Mouse (Mus musculus) CH12.LX (cell line): ENCODE data around the gene Tekt3. TPM values are rescaled to one million over a fixed set of nuclear protein-coding genes. Genes with fewer than 3 reads are reported as not detected.

Experiments
- DNase-seq: peaks from one replicate; pipeline ENCODE4 v3.0.0-alpha.2; 2013; ENCODE audit errors: extremely low read depth
- H3K27ac ChIP-seq: 2 replicates; pipeline ENCODE4 v1.5.1; 2012; ENCODE audit warnings: low read depth, mild to moderate bottlenecking, control low read depth, moderate library complexity; ENCODE audit not compliant: insufficient read depth
- H3K27me3 ChIP-seq: replicated peaks from 2 replicates; pipeline ENCODE3; 2012; ENCODE audit warnings: inconsistent platforms
- H3K36me3 ChIP-seq, 2 experiments: replicated peaks in 1 of 2; 2 replicates each; pipeline versions ENCODE3 to v1.6.1; 2012; ENCODE audit warnings: inconsistent platforms in 1 of 2, low read length in 1 of 2, mild to moderate bottlenecking in 1 of 2, mixed read lengths in 1 of 2, moderate library complexity in 1 of 2; ENCODE audit not compliant: control insufficient read depth in 1 of 2, insufficient read depth in 1 of 2
- H3K4me1 ChIP-seq, 2 experiments: 2 replicates each; pipeline ENCODE4 v1.6.1; 2012; ENCODE audit warnings: inconsistent platforms in 1 of 2, moderate library complexity in 1 of 2; ENCODE audit not compliant: insufficient read depth in 2 of 2, control insufficient read depth in 1 of 2
- H3K4me2 ChIP-seq: 2 replicates; pipeline ENCODE4 v1.6.1; 2012; ENCODE audit warnings: low read depth, mild to moderate bottlenecking, control low read depth; ENCODE audit not compliant: poor library complexity, insufficient read depth, severe bottlenecking
- H3K4me3 ChIP-seq, 3 experiments: fragments of 150-350 bp in 1 of 3; sonication (generic) in 1 of 3; replicated peaks in 1 of 3; 2 replicates each; pipeline versions ENCODE3 to v1.5.1; 2011 to 2012; ENCODE audit warnings: low read depth in 2 of 3, low read length in 2 of 3, mild to moderate bottlenecking in 2 of 3, moderate library complexity in 2 of 3, control low read depth in 1 of 3, improper control_type of control experiment in 1 of 3, inconsistent platforms in 1 of 3, mixed read lengths in 1 of 3; ENCODE audit not compliant: poor library complexity in 1 of 3
- H3K79me2 ChIP-seq: replicated peaks from 2 replicates; pipeline ENCODE4 v1.6.1; 2012; ENCODE audit warnings: mild to moderate bottlenecking, moderate library complexity; ENCODE audit not compliant: control insufficient read depth, poor library complexity, insufficient read depth, severe bottlenecking; ENCODE audit errors: extremely low read depth
- H3K9ac ChIP-seq: 2 replicates; pipeline ENCODE4 v1.6.1; 2012; ENCODE audit warnings: low read depth, mild to moderate bottlenecking, control low read depth, moderate library complexity; ENCODE audit not compliant: insufficient read depth
- H3K9me3 ChIP-seq: replicated peaks from 2 replicates; pipeline ENCODE3; 2012; ENCODE audit warnings: low read length, inconsistent platforms, mixed read lengths
- BHLHE40 ChIP-seq: IDR thresholded peaks from 2 replicates; pipeline ENCODE4 v1.6.1; 2011; ENCODE audit warnings: mild to moderate bottlenecking, low read depth, low read length, improper control_type of control experiment
- CHD1 ChIP-seq: IDR thresholded peaks from 2 replicates; pipeline ENCODE4 v1.6.1; 2012; ENCODE audit warnings: low read depth, low read length, improper control_type of control experiment, inconsistent platforms
- CHD2 ChIP-seq: IDR thresholded peaks from 2 replicates; pipeline ENCODE4 v1.6.1; 2011; ENCODE audit warnings: low read length, improper control_type of control experiment
- CTCF ChIP-seq, 2 experiments: IDR thresholded peaks in 1 of 2; conservative IDR thresholded peaks in 1 of 2; 2 replicates each; pipeline ENCODE4 v1.5.1; 2011 to 2012; ENCODE audit warnings: low read depth in 2 of 2, low read length in 2 of 2, improper control_type of control experiment in 1 of 2, inconsistent platforms in 1 of 2, mild to moderate bottlenecking in 1 of 2, moderate library complexity in 1 of 2
- E2F4 ChIP-seq: IDR thresholded peaks from 2 replicates; pipeline ENCODE4 v1.6.1; 2011; ENCODE audit warnings: low read depth, low read length, improper control_type of control experiment; ENCODE audit not compliant: insufficient replicate concordance
- HCFC1 ChIP-seq: IDR thresholded peaks from 2 replicates; pipeline ENCODE4 v1.6.1; 2012; ENCODE audit warnings: low read depth, mild to moderate bottlenecking, inconsistent platforms, low read length, improper control_type of control experiment
- IRF4 ChIP-seq: IDR thresholded peaks from 2 replicates; pipeline ENCODE4 v1.6.1; 2014; ENCODE audit warnings: low read depth, mild to moderate bottlenecking, inconsistent platforms, low read length, improper control_type of control experiment
- JUND ChIP-seq: conservative IDR thresholded peaks from 2 replicates; pipeline ENCODE4 v1.6.1; 2011; ENCODE audit warnings: low read depth, low read length, improper control_type of control experiment
- KAT2A ChIP-seq: IDR thresholded peaks from 2 replicates; pipeline ENCODE4 v1.6.1; 2012; ENCODE audit warnings: low read length, improper control_type of control experiment, inconsistent platforms; ENCODE audit not compliant: insufficient replicate concordance
- MEF2A ChIP-seq: IDR thresholded peaks from 2 replicates; pipeline ENCODE4 v1.6.1; 2014; ENCODE audit warnings: low read depth, mild to moderate bottlenecking, inconsistent platforms, low read length, improper control_type of control experiment, borderline replicate concordance
- NELFE ChIP-seq: IDR thresholded peaks from 2 replicates; pipeline ENCODE4 v1.6.1; 2011; ENCODE audit warnings: low read depth, low read length, improper control_type of control experiment
- PAX5 ChIP-seq: IDR thresholded peaks from 2 replicates; pipeline ENCODE4 v1.6.1; 2012; ENCODE audit warnings: low read length, inconsistent platforms, mixed read lengths
- POLR2A ChIP-seq: IDR thresholded peaks from 2 replicates; pipeline ENCODE4 v1.6.1; 2011; ENCODE audit warnings: low read depth, mild to moderate bottlenecking, improper control_type of control experiment, low read length
- POLR2AphosphoS2 ChIP-seq: IDR thresholded peaks from 2 replicates; pipeline ENCODE4 v1.6.1; 2011; ENCODE audit warnings: low read depth, low read length, improper control_type of control experiment
- RAD21 ChIP-seq: IDR thresholded peaks from 2 replicates; pipeline ENCODE4 v1.6.1; 2011; ENCODE audit warnings: low read depth, mild to moderate bottlenecking, low read length, improper control_type of control experiment, moderate library complexity
- RCOR1 ChIP-seq: conservative IDR thresholded peaks from 2 replicates; pipeline ENCODE4 v1.6.1; 2012; ENCODE audit warnings: low read depth, mild to moderate bottlenecking, inconsistent platforms, low read length, improper control_type of control experiment
- SIN3A ChIP-seq: IDR thresholded peaks from 2 replicates; pipeline ENCODE4 v1.6.1; 2012; ENCODE audit warnings: low read length, improper control_type of control experiment, inconsistent platforms
- TBP ChIP-seq: conservative IDR thresholded peaks from 2 replicates; pipeline ENCODE4 v1.6.1; 2011; ENCODE audit warnings: low read depth, low read length, improper control_type of control experiment
- TCF12 ChIP-seq: IDR thresholded peaks from 2 replicates; pipeline ENCODE4 v1.6.1; 2014; ENCODE audit warnings: low read depth, mild to moderate bottlenecking, inconsistent platforms, low read length, improper control_type of control experiment
- UBTF ChIP-seq: IDR thresholded peaks from 2 replicates; pipeline ENCODE4 v1.6.1; 2012; ENCODE audit warnings: low read depth, mild to moderate bottlenecking, inconsistent platforms, low read length, improper control_type of control experiment, moderate library complexity
- USF2 ChIP-seq: conservative IDR thresholded peaks from 2 replicates; pipeline ENCODE4 v1.6.1; 2011; ENCODE audit warnings: low read depth, low read length, improper control_type of control experiment
- ZC3H11A ChIP-seq: IDR thresholded peaks from 2 replicates; pipeline ENCODE4 v1.6.1; 2012; ENCODE audit warnings: low read depth, mild to moderate bottlenecking, inconsistent platforms, low read length, improper control_type of control experiment
- ZMIZ1 ChIP-seq: IDR thresholded peaks from 2 replicates; pipeline ENCODE4 v1.6.1; 2012; ENCODE audit warnings: low read depth, mild to moderate bottlenecking, inconsistent platforms, low read length, improper control_type of control experiment
- ZNF384 ChIP-seq: IDR thresholded peaks from 2 replicates; pipeline ENCODE4 v1.6.1; 2012; ENCODE audit warnings: low read depth, low read length, improper control_type of control experiment, inconsistent platforms
- dilution Hi-C: fragments of 300-500 bp; cut with MboI; formaldehyde crosslinking; loops from 2 replicates; pipeline ENCODE4 v1.14.3; 2020; ENCODE audit warnings: low sequenced_read_pairs; ENCODE audit not compliant: extremely low pct_unique_long_range_greater_than_20kb, extremely low pct_ligation_motif_present
- in situ Hi-C: fragments of 300-500 bp; cut with MboI; formaldehyde crosslinking; loops from 3 replicates; pipeline ENCODE4 v1.14.3; 2019; ENCODE audit warnings: low sequenced_read_pairs, low pct_ligation_motif_present, low pct_unique_long_range_greater_than_20kb, mixed read lengths
- polyA plus RNA-seq: library from polyadenylated mRNA; unstranded; fragments of >175 nt; gene quantifications from 2 replicates; pipeline ENCODE4 v1.2.1, GENCODE M21; 2012; ENCODE audit warnings: low read depth; ENCODE audit not compliant: insufficient read length
- total RNA-seq, 2 experiments: library from RNA; depleted of rRNA; stranded (reverse); fragments of 300-350 nt in 1 of 2; fragments of >200 nt in 1 of 2; gene quantifications; 2 replicates each; pipeline ENCODE4 v1.2.3; 2012 to 2014

Gene Tekt3
- total and polyA plus RNA-seq, 3 experiments, result not detected

GRCm38 (mm10) chr11:63129375-63129774 lies 67.9 kb downstream of the Tekt3 start:
- in situ Hi-C loops, result no loop called here
- H3K4me2 ChIP-seq, result no peak overlapping the region

GRCm38 (mm10) chr11:63129840-63130239 lies 68.4 kb downstream of the Tekt3 start:
- in situ Hi-C loops (loop anchor here (5.0 kb wide), 2 partner anchors 193 to 373 kb away; no protein-coding TSS in a partner anchor), dilution Hi-C loops (no loop called here)
- Histone ChIP-seq H3K9me3 (no peaks in the 10 kb centered on the region), H3K4me3 (no peak overlapping the region), H3K4me1 (no peaks in the 10 kb centered on the region), H3K27me3 (peaks cover 11% of the 10 kb centered on the region), H3K79me2 (no peaks in the 10 kb centered on the region), H3K4me2 (no peak overlapping the region), H3K9ac (no peak overlapping the region), H3K36me3 (no peaks in the 10 kb centered on the region), H3K27ac (no peak overlapping the region)
- no peak for DNase-seq
- TF ChIP-seq POLR2AphosphoS2 (no peak), NELFE (no peak), SIN3A (no peak), RCOR1 (no peak), CHD1 (no peak), TBP (no peak), BHLHE40 (no peak), CHD2 (no peak), HCFC1 (no peak), PAX5 (no peak), JUND (no peak), MEF2A (no peak), POLR2A (no peak)

More at GRCm38 (mm10) chr11:63129375-63129774, 67.9 kb downstream of the Tekt3 start:
- no peak overlapping the region for H3K9ac ChIP-seq
- DNase-seq, result no peak
- H3K79me2 ChIP-seq, result no peaks in the 10 kb centered on the region
- H3K4me1 ChIP-seq, result no peaks in the 10 kb centered on the region
- TF ChIP-seq POLR2A (no peak), MEF2A (no peak), CHD1 (no peak), ZNF384 (no peak), E2F4 (no peak)
- no peak overlapping the region for H3K4me3 ChIP-seq
- no peaks in the 10 kb centered on the region for H3K36me3 ChIP-seq
- dilution Hi-C loops, result no loop called here
- H3K9me3 ChIP-seq, result no peaks in the 10 kb centered on the region
- H3K27ac ChIP-seq, result no peak overlapping the region
- peaks cover 11% of the 10 kb centered on the region for H3K27me3 ChIP-seq

GRCm38 (mm10) chr11:63130497-63130896 lies 69.0 kb downstream of the Tekt3 start:
- dilution Hi-C loops, result no loop called here
- DNase-seq, result no peak
- Histone ChIP-seq H3K4me2 (no peak overlapping the region), H3K27me3 (peaks cover 11% of the 10 kb centered on the region), H3K36me3 (no peaks in the 10 kb centered on the region), H3K27ac (no peak overlapping the region)
- in situ Hi-C loops, result loop anchor here (5.0 kb wide), 2 partner anchors 193 to 373 kb away; no protein-coding TSS in a partner anchor
- no peak for TF ChIP-seq SIN3A
- TF ChIP-seq CTCF (conservative IDR thresholded peaks at IDR 0.05 in 1 of 2, IDR thresholded peaks at IDR 0.05 in 1 of 2; ENCODE audit: low read depth in 2 of 2, low read length in 2 of 2), result no peak
- TF ChIP-seq BHLHE40, result no peak
- no peak for TF ChIP-seq NELFE
- TF ChIP-seq ZMIZ1, result no peak
- no peak for TF ChIP-seq RAD21
- TF ChIP-seq POLR2AphosphoS2, result no peak
- TF ChIP-seq UBTF, result no peak
- no peak for TF ChIP-seq E2F4
- no peak for TF ChIP-seq POLR2A
- TF ChIP-seq IRF4, result no peak
- TF ChIP-seq ZC3H11A, result no peak
- no peak for TF ChIP-seq USF2
- no peak for TF ChIP-seq JUND
- TF ChIP-seq RCOR1, result no peak
- TF ChIP-seq TCF12, result no peak
- no peak for TF ChIP-seq ZNF384
- no peak for TF ChIP-seq KAT2A
- no peak for TF ChIP-seq CHD2
- TF ChIP-seq, all 38 proteins: peak for 0
- Histone ChIP-seq H3K9me3 (no peaks in the 10 kb centered on the region), H3K9ac (no peak overlapping the region), H3K79me2 (no peaks in the 10 kb centered on the region), H3K4me1 (0 out of 4 replicates have a peak, but pooled peaks cover 0 to 3% of the 10 kb centered on the region in 2 experiments), H3K4me3 (no peak overlapping the region)
